Mouse (Mus musculus) lung, postnatal 36 days (tissue): Measurements from ENCODE around the gene Gm973.
"Not testable (repeated sequence)": the region's sequence is repeated elsewhere in the genome, so short reads cannot be mapped to it uniquely, and the experiment has no call there.

Experiments
- DNase-seq: peaks from one replicate; pipeline ENCODE4 v3.0.0; 2022; ENCODE audit warnings: mixed read lengths

The Gm973 gene

GRCm38 (mm10) chr1:59633056-59633455, 117.0 kb downstream of the Gm973 start:
- no peak for DNase-seq

DNA sequence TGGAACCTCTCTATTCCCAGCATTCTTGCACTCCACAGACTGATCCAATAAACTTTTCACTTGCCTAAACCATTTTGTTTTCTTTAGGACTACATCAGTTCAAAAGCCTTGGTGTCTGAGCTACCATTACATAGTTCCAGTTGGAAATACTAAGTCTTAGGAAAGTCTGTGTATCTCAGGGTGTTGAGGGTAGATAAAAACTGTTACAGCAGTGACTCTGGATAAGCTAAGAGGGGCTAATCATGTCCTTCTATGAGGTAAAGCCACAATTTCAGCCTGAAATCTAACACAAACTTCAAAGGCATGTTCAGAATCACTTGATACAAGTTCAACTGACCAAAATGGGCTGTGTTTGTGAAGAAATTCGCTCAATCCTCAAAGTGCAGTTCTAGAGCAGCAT, 120.3 kb downstream of the Gm973 start:
- DNase-seq = no peak

DNA sequence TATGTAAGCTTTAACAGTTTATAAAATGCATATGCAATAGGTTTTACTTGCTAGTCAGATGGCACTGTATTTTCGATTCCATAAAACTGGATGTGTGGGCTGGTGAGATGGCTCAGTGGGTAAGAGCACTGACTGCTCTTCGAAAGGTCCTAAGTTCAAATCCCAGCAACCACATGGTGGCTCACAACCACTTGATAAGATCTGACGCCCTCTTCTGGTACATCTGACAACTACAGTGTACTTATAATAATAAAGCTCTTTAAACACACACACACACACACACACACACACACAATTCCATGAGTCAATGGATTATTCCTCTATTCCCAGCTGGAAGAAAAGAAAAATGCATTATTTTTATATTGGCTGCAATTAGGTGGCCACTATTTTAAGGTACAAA, 122.3 kb downstream of the Gm973 start:
- DNase-seq = no peak

DNA sequence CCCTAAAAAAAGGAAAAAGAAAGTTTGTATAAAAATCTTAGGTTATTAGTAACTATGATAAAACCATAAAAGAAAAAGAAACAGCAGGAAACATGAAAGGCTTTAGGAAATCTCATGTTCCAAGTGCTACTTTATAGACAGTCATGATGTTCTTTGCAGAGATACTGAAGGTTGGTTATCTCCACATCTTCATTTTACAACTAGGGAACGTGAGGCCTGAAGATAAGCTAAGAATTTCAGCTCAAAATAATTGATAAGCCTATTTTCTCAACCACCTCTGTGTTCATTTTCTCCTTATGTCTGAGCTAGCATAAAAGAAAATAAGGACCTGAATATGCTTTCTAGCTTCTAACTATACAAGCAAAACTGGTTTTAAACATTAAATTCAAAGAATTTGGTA, 126.4 kb downstream of the Gm973 start:
- DNase-seq = no peak

GRCm38 (mm10) chr1:59646502-59646901, 130.4 kb downstream of the Gm973 start:
- DNase-seq = not testable (repeated sequence)

- no peak for DNase-seq
These were observed 135.2 kb downstream of the Gm973 start for GRCm38 (mm10) chr1:59651201-59651819.

DNA sequence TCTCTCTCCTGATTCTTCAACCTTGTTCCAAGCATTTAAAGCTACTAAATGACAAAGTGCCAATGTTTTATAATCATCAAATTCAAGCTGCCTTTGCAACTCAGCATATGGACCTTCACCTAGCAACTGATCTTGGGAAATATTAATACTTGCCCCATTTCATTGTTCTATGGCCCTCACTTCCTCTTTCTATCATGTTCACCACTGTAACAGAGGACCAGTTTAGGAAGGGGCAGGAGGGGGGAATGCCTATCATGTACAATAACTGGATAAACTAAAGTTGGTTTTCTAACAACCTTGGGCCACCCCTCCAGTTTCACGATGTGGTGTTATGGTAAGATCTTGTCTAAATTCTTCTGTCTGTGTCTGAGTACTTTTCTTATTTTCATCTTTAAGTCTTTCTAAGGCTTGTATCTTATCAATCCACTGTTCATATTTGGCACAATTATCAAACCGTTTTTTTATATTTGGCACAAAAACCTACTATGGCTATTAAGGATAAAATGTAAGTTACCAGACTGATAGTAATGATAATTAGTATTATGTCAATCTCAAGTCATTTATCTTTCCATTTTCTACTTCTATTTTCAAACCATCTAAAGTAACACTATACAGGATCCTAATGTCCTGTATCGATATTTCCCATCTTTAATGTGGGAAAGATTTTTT, 137.3 kb downstream of the Gm973 start:
- DNase-seq = no peak

GRCm38 (mm10) chr1:59656244-59657171, 140.4 kb downstream of the Gm973 start:
- DNase-seq = no peak

- DNase-seq = no peak
These were observed 147.5 kb downstream of the Gm973 start for GRCm38 (mm10) chr1:59663456-59664135.

GRCm38 (mm10) chr1:59668871-59669270, 152.8 kb downstream of the Gm973 start:
- no peak for DNase-seq

- DNase-seq = peak; percentile 30
These were observed 154.0 kb downstream of the Gm973 start for GRCm38 (mm10) chr1:59669962-59670630.

DNA sequence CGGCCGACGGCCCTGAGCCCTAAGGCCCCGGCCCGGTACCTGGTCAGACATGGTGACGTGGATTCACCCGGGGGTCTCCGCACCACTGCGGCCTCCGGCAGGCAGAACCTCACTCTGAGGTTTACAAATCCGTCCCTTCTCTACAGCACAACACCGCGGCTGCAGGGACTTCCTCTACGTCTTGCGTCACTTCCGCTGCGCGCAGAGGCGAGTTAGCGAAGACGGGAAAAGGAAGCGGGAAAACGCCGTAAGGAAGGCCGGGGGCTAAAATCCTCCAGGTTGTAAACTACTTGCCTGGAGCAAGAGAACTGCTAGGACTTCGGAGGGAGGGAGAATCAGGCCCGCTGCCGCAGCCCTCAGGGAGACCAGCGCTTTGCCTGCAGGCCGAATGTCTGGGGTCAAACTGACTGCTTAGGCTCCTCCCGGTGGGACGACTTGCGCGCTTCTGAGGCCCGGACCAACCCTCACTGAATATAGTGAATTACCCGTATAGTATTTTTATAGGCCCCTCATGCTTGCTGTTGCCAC, 154.6 kb downstream of the Gm973 start, which contains the start of gene Sumo1:
Gene Sumo1, minus strand, starts transcription at position 194 of the 528 bp plus-strand sequence.
- DNase-seq = peak; percentile 93

- no peak for DNase-seq
These were observed 157.6 kb downstream of the Gm973 start for GRCm38 (mm10) chr1:59673661-59674060.

DNA sequence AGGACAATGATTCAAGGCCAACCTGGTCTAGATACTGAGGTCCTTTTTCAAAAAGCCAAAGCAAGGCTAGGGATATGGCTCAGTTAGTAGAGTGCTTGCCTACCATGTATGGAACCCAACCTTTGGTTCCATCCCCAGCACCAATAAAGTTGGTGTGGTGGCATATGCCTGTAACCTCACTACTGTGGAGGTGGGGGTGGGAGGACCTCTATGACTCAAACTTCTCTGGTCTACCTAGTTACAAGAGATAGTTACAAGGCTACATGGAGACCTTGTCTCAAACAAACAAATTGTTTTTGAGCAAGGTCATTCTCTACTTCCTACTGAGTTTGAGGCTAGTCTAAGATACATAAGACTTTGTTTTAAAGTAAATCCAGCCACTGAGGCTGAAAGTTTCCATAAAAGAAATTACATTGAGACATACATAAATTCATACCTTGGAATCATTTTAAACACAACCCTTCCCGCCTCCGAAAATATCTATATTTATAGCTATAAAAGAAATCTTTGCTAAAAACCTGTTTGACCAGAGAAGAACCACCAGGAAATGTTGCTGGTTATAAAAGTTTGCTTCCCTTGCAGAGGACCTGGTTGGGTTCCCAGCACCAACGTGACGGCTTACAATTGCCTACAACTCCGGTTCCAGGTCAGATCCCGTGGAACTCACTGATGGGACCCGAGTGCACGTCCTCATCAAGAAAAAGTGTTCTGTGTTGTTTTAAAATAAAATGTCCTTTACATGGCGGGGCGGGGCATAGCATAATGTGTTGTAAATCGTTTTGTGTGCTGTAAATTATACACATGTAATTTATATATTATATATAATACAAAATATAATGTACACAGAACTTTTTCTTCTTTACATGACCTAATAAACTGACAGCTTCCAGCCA, 168.1 kb downstream of the Gm973 start:
- no peak for DNase-seq

DNA sequence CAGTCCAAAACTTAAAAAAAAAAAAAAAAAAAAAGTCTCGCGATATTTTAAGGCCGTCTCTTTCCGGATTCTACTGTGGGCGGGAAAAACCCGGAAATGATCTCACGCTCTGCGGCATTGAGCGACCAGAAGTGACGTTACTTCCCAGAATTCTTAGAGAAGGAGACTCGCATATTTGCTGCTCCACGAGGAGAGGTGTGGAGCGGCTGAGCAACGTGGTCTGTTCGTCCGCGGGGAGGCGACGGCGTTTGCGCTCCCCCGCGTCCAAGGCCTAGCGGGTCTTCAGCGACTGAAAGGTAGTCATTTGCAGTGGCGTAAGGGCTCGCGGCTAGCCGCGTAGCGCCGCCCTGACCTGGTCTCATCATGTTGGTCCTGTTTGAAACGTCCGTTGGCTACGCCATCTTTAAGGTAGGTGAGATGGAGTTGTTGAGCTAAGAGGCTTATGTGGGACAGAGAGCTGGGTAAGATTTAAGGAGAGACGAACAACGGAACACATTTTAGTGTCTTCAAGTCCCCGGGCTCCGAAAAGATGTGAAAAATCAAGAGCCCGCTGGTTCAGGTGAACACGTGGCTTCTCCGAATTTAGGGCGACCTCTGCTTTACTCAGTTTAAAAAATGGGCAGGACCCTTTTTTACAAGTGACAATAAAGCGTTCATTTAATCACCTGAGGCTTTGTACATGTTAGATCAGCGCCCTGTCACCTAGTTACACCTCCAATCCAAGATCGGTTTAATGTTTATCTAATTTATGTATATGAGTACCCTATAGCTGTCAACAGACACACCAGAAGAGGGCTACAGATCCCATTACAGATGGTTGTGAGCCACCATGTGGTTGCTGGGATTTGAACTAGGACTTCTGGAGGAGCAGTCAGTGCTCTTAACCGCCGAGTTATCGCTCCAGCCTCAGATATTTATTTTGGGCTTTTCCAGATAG, 169.0 kb downstream of the Gm973 start, which contains the start of gene Nop58:
Gene Nop58, plus strand, starts transcription at position 153 of the 937 bp plus-strand sequence.
- peak; percentile 97 for DNase-seq
